Mouse (Mus musculus) embryo, embryonic 10.5 days (tissue): ENCODE data around the gene Klhl1.
"Not testable (repeated sequence)": the region's sequence is repeated elsewhere in the genome, so short reads cannot be mapped to it uniquely, and the experiment has no call there.

Experiments used
- DNase-seq: peaks from one replicate; pipeline ENCODE4 v3.0.0-alpha.2; 2015; ENCODE audit warnings: low spot score

The Klhl1 gene

GRCm38 (mm10) chr14:96518954-96519682 is at the start of gene Klhl1:
Klhl1 (minus strand) TSS chr14:96519102.
- peak; percentile 21 for DNase-seq

- DNase-seq: no peak
Observed at GRCm38 (mm10) chr14:96553668-96554067, 34.8 kb upstream of the Klhl1 start.

GRCm38 (mm10) chr14:96518151-96518953 is 550 bp downstream of the Klhl1 start:
- peak; percentile 66 for DNase-seq

- DNase-seq: peak; percentile 13
Observed at GRCm38 (mm10) chr14:96517727-96518126, 1.2 kb downstream of the Klhl1 start.

- DNase-seq: no peak
Observed at GRCm38 (mm10) chr14:96499936-96500335, 19.0 kb downstream of the Klhl1 start.

GRCm38 (mm10) chr14:96471812-96472211 is 47.1 kb downstream of the Klhl1 start:
- no peak for DNase-seq

GRCm38 (mm10) chr14:96471336-96471735 is 47.6 kb downstream of the Klhl1 start:
- no peak for DNase-seq

- no peak for DNase-seq
Observed at GRCm38 (mm10) chr14:96461756-96462155, 57.1 kb downstream of the Klhl1 start.

GRCm38 (mm10) chr14:96392032-96392737 is 126.7 kb downstream of the Klhl1 start:
- DNase-seq: no peak

GRCm38 (mm10) chr14:96362727-96363126 is 156.2 kb downstream of the Klhl1 start:
- no peak for DNase-seq

GRCm38 (mm10) chr14:96348220-96348619 is 170.7 kb downstream of the Klhl1 start:
- DNase-seq: no peak

- DNase-seq: no peak
Observed at GRCm38 (mm10) chr14:96331069-96331468, 187.8 kb downstream of the Klhl1 start.

GRCm38 (mm10) chr14:96217805-96218441 is 301.0 kb downstream of the Klhl1 start:
- DNase-seq: peak; percentile 48

- DNase-seq: not testable (repeated sequence)
Observed at GRCm38 (mm10) chr14:96194795-96195194, 324.1 kb downstream of the Klhl1 start.

- DNase-seq: no peak
Observed at GRCm38 (mm10) chr14:96174546-96174945, 344.4 kb downstream of the Klhl1 start.

GRCm38 (mm10) chr14:96143137-96143536 is 375.8 kb downstream of the Klhl1 start:
- no peak for DNase-seq

- no peak for DNase-seq
Observed at GRCm38 (mm10) chr14:96140246-96140645, 378.7 kb downstream of the Klhl1 start.

- DNase-seq: no peak
Observed at GRCm38 (mm10) chr14:96107396-96107795, 411.5 kb downstream of the Klhl1 start.

GRCm38 (mm10) chr14:96081681-96082207 is 437.2 kb downstream of the Klhl1 start:
- DNase-seq: peak; percentile 73

GRCm38 (mm10) chr14:96065884-96066283 is 453.0 kb downstream of the Klhl1 start:
- DNase-seq: no peak
